Mouse (Mus musculus): ENCODE results near the gene Fnbp1.

The Fnbp1 gene

GRCm38 (mm10) chr2:31067696-31068245 is 74.0 kb downstream of the Fnbp1 start:
- DNase-seq (ENCODE audit: low read depth) = no peak

- DNase-seq (ENCODE audit: low read depth) = no peak
Measured at GRCm38 (mm10) chr2:31067059-31067595, 74.7 kb downstream of the Fnbp1 start.

- DNase-seq (ENCODE audit: low read depth) = no peak
Measured at GRCm38 (mm10) chr2:31066019-31066789, 75.6 kb downstream of the Fnbp1 start.

- DNase-seq (ENCODE audit: low read depth) = peak; percentile 99
Measured at GRCm38 (mm10) chr2:31061868-31062628, 79.8 kb downstream of the Fnbp1 start.

- DNase-seq (ENCODE audit: low read depth) = peak; percentile 94
Measured at GRCm38 (mm10) chr2:31060787-31061730, 80.7 kb downstream of the Fnbp1 start.

GRCm38 (mm10) chr2:31060271-31060670 is 81.5 kb downstream of the Fnbp1 start:
- peak; percentile 78 for DNase-seq (ENCODE audit: low read depth)

- no peak for DNase-seq (ENCODE audit: low read depth)
Measured at GRCm38 (mm10) chr2:31058443-31058842, 83.4 kb downstream of the Fnbp1 start.

- DNase-seq (ENCODE audit: low read depth) = no peak
Measured at GRCm38 (mm10) chr2:31057549-31058177, 84.1 kb downstream of the Fnbp1 start.

GRCm38 (mm10) chr2:31056070-31056469 is 85.7 kb downstream of the Fnbp1 start:
- no peak for DNase-seq (ENCODE audit: low read depth)

- DNase-seq (ENCODE audit: low read depth) = no peak
Measured at GRCm38 (mm10) chr2:31053851-31054340, 87.9 kb downstream of the Fnbp1 start.

GRCm38 (mm10) chr2:31053426-31053825 is 88.4 kb downstream of the Fnbp1 start:
- DNase-seq (ENCODE audit: low read depth) = no peak

GRCm38 (mm10) chr2:31052441-31052840 is 89.4 kb downstream of the Fnbp1 start:
- peak; percentile 28 for DNase-seq (ENCODE audit: low read depth)

GRCm38 (mm10) chr2:31048037-31048436 is 93.8 kb downstream of the Fnbp1 start:
- peak; percentile 55 for DNase-seq (ENCODE audit: low read depth)

GRCm38 (mm10) chr2:31043856-31044255 is 98.0 kb downstream of the Fnbp1 start:
- no peak for DNase-seq (ENCODE audit: low read depth)

GRCm38 (mm10) chr2:31042881-31043280 is 98.9 kb downstream of the Fnbp1 start:
- peak; percentile 50 for DNase-seq (ENCODE audit: low read depth)

- DNase-seq (ENCODE audit: low read depth) = no peak
Measured at GRCm38 (mm10) chr2:31041386-31041785, 100.4 kb downstream of the Fnbp1 start.

- no peak for DNase-seq (ENCODE audit: low read depth)
Measured at GRCm38 (mm10) chr2:31040487-31040886, 101.3 kb downstream of the Fnbp1 start.

GRCm38 (mm10) chr2:31040043-31040442 is 101.8 kb downstream of the Fnbp1 start:
- no peak for DNase-seq (ENCODE audit: low read depth)

GRCm38 (mm10) chr2:31036811-31037210 is 105.0 kb downstream of the Fnbp1 start:
- no peak for DNase-seq (ENCODE audit: low read depth)

GRCm38 (mm10) chr2:31031972-31032371 is 109.8 kb downstream of the Fnbp1 start:
- DNase-seq (ENCODE audit: low read depth) = no peak

- DNase-seq (ENCODE audit: low read depth) = peak; percentile 25
Measured at GRCm38 (mm10) chr2:31026642-31027041, 115.2 kb downstream of the Fnbp1 start.
